Mouse (Mus musculus) CH12.LX (cell line): ENCODE results near the gene Pip5k1c. TPM values are rescaled to one million over a fixed set of nuclear protein-coding genes. Genes with fewer than 3 reads are reported as not detected.

Experiments
- DNase-seq: peaks from one replicate; pipeline ENCODE4 v3.0.0-alpha.2; 2013; ENCODE audit errors: extremely low read depth
- H3K27ac ChIP-seq: 2 replicates; pipeline ENCODE4 v1.5.1; 2012; ENCODE audit warnings: low read depth, mild to moderate bottlenecking, control low read depth, moderate library complexity; ENCODE audit not compliant: insufficient read depth
- H3K27me3 ChIP-seq: replicated peaks from 2 replicates; pipeline ENCODE3; 2012; ENCODE audit warnings: inconsistent platforms
- H3K36me3 ChIP-seq, 2 experiments: replicated peaks in 1 of 2; 2 replicates each; pipeline versions ENCODE3 to v1.6.1; 2012; ENCODE audit warnings: inconsistent platforms in 1 of 2, low read length in 1 of 2, mild to moderate bottlenecking in 1 of 2, mixed read lengths in 1 of 2, moderate library complexity in 1 of 2; ENCODE audit not compliant: control insufficient read depth in 1 of 2, insufficient read depth in 1 of 2
- H3K4me1 ChIP-seq, 2 experiments: 2 replicates each; pipeline ENCODE4 v1.6.1; 2012; ENCODE audit warnings: inconsistent platforms in 1 of 2, moderate library complexity in 1 of 2; ENCODE audit not compliant: insufficient read depth in 2 of 2, control insufficient read depth in 1 of 2
- H3K4me2 ChIP-seq: 2 replicates; pipeline ENCODE4 v1.6.1; 2012; ENCODE audit warnings: low read depth, mild to moderate bottlenecking, control low read depth; ENCODE audit not compliant: poor library complexity, insufficient read depth, severe bottlenecking
- H3K4me3 ChIP-seq, 3 experiments: fragments of 150-350 bp in 1 of 3; sonication (generic) in 1 of 3; replicated peaks in 1 of 3; 2 replicates each; pipeline versions ENCODE3 to v1.5.1; 2011 to 2012; ENCODE audit warnings: low read depth in 2 of 3, low read length in 2 of 3, mild to moderate bottlenecking in 2 of 3, moderate library complexity in 2 of 3, control low read depth in 1 of 3, improper control_type of control experiment in 1 of 3, inconsistent platforms in 1 of 3, mixed read lengths in 1 of 3; ENCODE audit not compliant: poor library complexity in 1 of 3
- H3K79me2 ChIP-seq: replicated peaks from 2 replicates; pipeline ENCODE4 v1.6.1; 2012; ENCODE audit warnings: mild to moderate bottlenecking, moderate library complexity; ENCODE audit not compliant: control insufficient read depth, poor library complexity, insufficient read depth, severe bottlenecking; ENCODE audit errors: extremely low read depth
- H3K9ac ChIP-seq: 2 replicates; pipeline ENCODE4 v1.6.1; 2012; ENCODE audit warnings: low read depth, mild to moderate bottlenecking, control low read depth, moderate library complexity; ENCODE audit not compliant: insufficient read depth
- H3K9me3 ChIP-seq: replicated peaks from 2 replicates; pipeline ENCODE3; 2012; ENCODE audit warnings: low read length, inconsistent platforms, mixed read lengths
- CHD2 ChIP-seq: IDR thresholded peaks from 2 replicates; pipeline ENCODE4 v1.6.1; 2011; ENCODE audit warnings: low read length, improper control_type of control experiment
- CTCF ChIP-seq, 2 experiments: IDR thresholded peaks in 1 of 2; conservative IDR thresholded peaks in 1 of 2; 2 replicates each; pipeline ENCODE4 v1.5.1; 2011 to 2012; ENCODE audit warnings: low read depth in 2 of 2, low read length in 2 of 2, improper control_type of control experiment in 1 of 2, inconsistent platforms in 1 of 2, mild to moderate bottlenecking in 1 of 2, moderate library complexity in 1 of 2
- JUN ChIP-seq: IDR thresholded peaks from 2 replicates; pipeline ENCODE4 v1.6.1; 2011; ENCODE audit warnings: low read depth, mild to moderate bottlenecking, low read length, improper control_type of control experiment, moderate library complexity; ENCODE audit not compliant: insufficient read depth
- MYC ChIP-seq: IDR thresholded peaks from 2 replicates; pipeline ENCODE4 v1.6.1; 2011; ENCODE audit warnings: low read depth, mild to moderate bottlenecking, improper control_type of control experiment, low read length
- RAD21 ChIP-seq: IDR thresholded peaks from 2 replicates; pipeline ENCODE4 v1.6.1; 2011; ENCODE audit warnings: low read depth, mild to moderate bottlenecking, low read length, improper control_type of control experiment, moderate library complexity
- RCOR1 ChIP-seq: conservative IDR thresholded peaks from 2 replicates; pipeline ENCODE4 v1.6.1; 2012; ENCODE audit warnings: low read depth, mild to moderate bottlenecking, inconsistent platforms, low read length, improper control_type of control experiment
- SMC3 ChIP-seq: IDR thresholded peaks from 2 replicates; pipeline ENCODE4 v1.6.1; 2011; ENCODE audit warnings: low read depth, low read length, improper control_type of control experiment
- dilution Hi-C: fragments of 300-500 bp; cut with MboI; formaldehyde crosslinking; loops from 2 replicates; pipeline ENCODE4 v1.14.3; 2020; ENCODE audit warnings: low sequenced_read_pairs; ENCODE audit not compliant: extremely low pct_unique_long_range_greater_than_20kb, extremely low pct_ligation_motif_present
- in situ Hi-C: fragments of 300-500 bp; cut with MboI; formaldehyde crosslinking; loops from 3 replicates; pipeline ENCODE4 v1.14.3; 2019; ENCODE audit warnings: low sequenced_read_pairs, low pct_ligation_motif_present, low pct_unique_long_range_greater_than_20kb, mixed read lengths
- polyA plus RNA-seq: library from polyadenylated mRNA; unstranded; fragments of >175 nt; gene quantifications from 2 replicates; pipeline ENCODE4 v1.2.1, GENCODE M21; 2012; ENCODE audit warnings: low read depth; ENCODE audit not compliant: insufficient read length
- total RNA-seq, 2 experiments: library from RNA; depleted of rRNA; stranded (reverse); fragments of 300-350 nt in 1 of 2; fragments of >200 nt in 1 of 2; gene quantifications; 2 replicates each; pipeline ENCODE4 v1.2.3; 2012 to 2014

Pip5k1c gene
- total and polyA plus RNA-seq, 3 experiments, result 11.4 to 51.4 (median 12.6) TPM

DNA sequence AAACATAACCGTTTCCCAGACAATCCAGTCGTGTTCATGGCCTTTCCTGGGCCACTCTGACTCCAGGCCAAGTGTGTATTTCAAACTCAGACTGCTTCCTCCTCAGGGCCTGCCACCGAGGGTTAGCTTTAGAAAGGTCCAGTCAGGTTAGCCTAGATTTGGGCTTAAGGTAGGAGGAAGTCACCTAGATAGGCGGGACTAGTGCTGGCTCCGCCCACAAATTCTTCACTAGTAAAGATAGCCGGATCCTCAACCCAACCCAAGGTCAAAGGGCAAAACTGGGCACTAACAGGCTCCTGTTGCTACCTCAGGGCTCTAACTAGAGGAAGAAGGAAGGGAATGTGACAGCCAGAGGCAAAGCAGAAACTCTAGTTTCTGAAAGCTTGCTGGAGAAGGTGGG lies 6.2 kb upstream of the Pip5k1c start:
- H3K4me2 ChIP-seq, result 0 out of 2 replicates have a peak overlapping the region, but pooled peaks have one; percentile 76
- H3K36me3 ChIP-seq, result no peaks in the 10 kb centered on the region
- no peaks in the 10 kb centered on the region for H3K79me2 ChIP-seq
- no peak for DNase-seq
- in situ Hi-C loops, result loop anchor here (5.0 kb wide), 1 partner anchor 89 kb away; no protein-coding TSS in a partner anchor
- no peak overlapping the region for H3K27ac ChIP-seq
- peaks cover 9 to 46% of the 10 kb centered on the region in 2 experiments; a peak in 3 of 4 replicates for H3K4me1 ChIP-seq
- peaks cover under 1% of the 10 kb centered on the region for H3K9me3 ChIP-seq
- TF ChIP-seq CHD2, result no peak
- TF ChIP-seq, all 38 proteins: peak for 0
- Histone ChIP-seq H3K27me3 (peaks cover 32% of the 10 kb centered on the region), H3K9ac (no peak overlapping the region), H3K4me3 (no peak overlapping the region)
- dilution Hi-C loops, result no loop called here

DNA sequence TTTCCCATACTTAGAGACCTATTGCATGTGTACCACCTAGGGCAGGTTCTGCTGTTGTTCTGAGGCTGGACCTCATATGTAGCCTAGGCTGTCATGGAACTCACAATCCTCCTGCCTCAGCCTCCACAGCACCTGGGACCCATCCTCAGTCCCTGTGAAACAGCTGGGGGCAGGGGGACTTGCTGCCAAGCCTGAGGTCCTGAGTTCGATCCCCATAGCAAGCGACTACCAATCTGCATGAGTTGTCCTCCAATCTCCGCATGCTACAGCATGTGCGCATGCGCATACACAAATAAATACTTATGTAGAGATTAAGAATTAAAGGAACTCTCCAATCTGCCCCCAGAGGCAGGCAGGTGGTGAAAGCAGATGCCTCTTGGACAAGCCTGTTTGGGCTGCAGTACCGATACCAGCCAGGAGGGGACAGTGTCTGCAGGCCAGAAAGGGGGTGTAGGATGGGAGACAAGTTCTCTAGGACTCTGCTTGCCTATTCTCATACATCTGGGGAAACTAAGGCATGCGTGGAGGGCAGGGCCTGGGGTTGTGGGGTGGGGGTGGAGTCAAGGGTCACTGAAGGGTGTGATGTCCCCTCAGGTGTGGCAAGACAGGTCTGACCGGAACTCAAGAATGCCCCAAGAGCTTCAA lies 5.1 kb upstream of the Pip5k1c start:
- no peak overlapping the region for H3K4me2 ChIP-seq
- dilution Hi-C loops, result no loop called here
- peak; percentile 74 for DNase-seq
- no peaks in the 10 kb centered on the region for H3K79me2 ChIP-seq
- TF ChIP-seq RAD21, result peak; percentile 66
- TF ChIP-seq MYC, result no peak
- TF ChIP-seq SMC3, result peak; percentile 75
- peak; percentile 85 to 100 for TF ChIP-seq CTCF (conservative IDR thresholded peaks at IDR 0.05 in 1 of 2, IDR thresholded peaks at IDR 0.05 in 1 of 2; ENCODE audit: low read depth in 2 of 2, low read length in 2 of 2)
- no peak overlapping the region for H3K4me3 ChIP-seq
- H3K27me3 ChIP-seq, result peaks cover 28% of the 10 kb centered on the region
- in situ Hi-C loops, result loop anchor here (5.0 kb wide), 1 partner anchor 90 kb away; no protein-coding TSS in a partner anchor
- peaks cover 9 to 55% of the 10 kb centered on the region in 2 experiments; a peak in 3 of 4 replicates for H3K4me1 ChIP-seq
- H3K9me3 ChIP-seq, result no peaks in the 10 kb centered on the region
- no peak overlapping the region for H3K27ac ChIP-seq
- no peak overlapping the region for H3K9ac ChIP-seq
- H3K36me3 ChIP-seq, result no peaks in the 10 kb centered on the region

DNA sequence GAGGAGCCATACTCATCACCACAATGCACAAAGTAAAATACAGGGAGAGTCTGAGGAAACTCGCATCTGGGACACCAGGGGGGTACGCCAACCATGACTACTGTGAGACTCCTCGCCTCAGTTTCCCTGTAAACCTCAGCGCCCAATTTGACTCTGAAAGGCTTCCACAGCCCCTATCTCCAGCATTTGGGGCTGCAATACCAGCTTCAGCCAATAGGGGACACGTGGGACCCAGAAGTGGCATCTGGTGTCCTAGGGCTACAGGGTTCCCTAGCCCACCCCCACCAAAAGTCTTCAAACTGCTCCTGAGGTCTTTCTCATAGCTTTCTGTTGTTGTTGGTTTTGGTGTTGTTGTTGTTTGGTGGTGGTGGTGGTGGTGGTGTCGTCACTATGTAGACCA lies 4.2 kb upstream of the Pip5k1c start:
- Histone ChIP-seq H3K4me3 (no peak overlapping the region), H3K9me3 (no peaks in the 10 kb centered on the region), H3K79me2 (peaks cover 4% of the 10 kb centered on the region), H3K27me3 (peaks cover 19% of the 10 kb centered on the region), H3K4me2 (no peak overlapping the region), H3K9ac (no peak overlapping the region), H3K36me3 (no peaks in the 10 kb centered on the region)
- DNase-seq, result no peak
- dilution Hi-C loops, result no loop called here
- TF ChIP-seq RAD21 (peak; percentile 40), SMC3 (0 out of 2 replicates have a peak, but pooled peaks have one; percentile 13), RCOR1 (no peak), MYC (0 out of 2 replicates have a peak, but pooled peaks have one; percentile 44), CTCF (conservative IDR thresholded peaks at IDR 0.05 in 1 of 2, IDR thresholded peaks at IDR 0.05 in 1 of 2; ENCODE audit: low read depth in 2 of 2, low read length in 2 of 2) (peak; percentile 60 to 78), JUN (no peak)
- TF ChIP-seq, all 38 proteins: peak for 4
- in situ Hi-C loops, result loop anchor here (5.0 kb wide), 1 partner anchor 91 kb away; no protein-coding TSS in a partner anchor
- Histone ChIP-seq H3K4me1 (peaks cover 9 to 55% of the 10 kb centered on the region in 2 experiments; a peak in 3 of 4 replicates), H3K27ac (no peak overlapping the region)
